Mouse (Mus musculus) frontal cortex, adult 2 months (tissue): Measurements from ENCODE around the gene Grasp. TPM values are rescaled to one million over a fixed set of nuclear protein-coding genes. Genes with fewer than 3 reads are reported as not detected.

Experiments used
- DNase-seq, 2 experiments: peaks; one replicate each; pipeline ENCODE4 v3.0.0; 2022; ENCODE audit warnings: low spot score in 1 of 2; ENCODE audit errors: extremely low spot score in 1 of 2
- polyA plus RNA-seq: library from polyadenylated mRNA; depleted of rRNA; stranded (reverse); fragments of >200 nt; gene quantifications from 2 replicates; pipeline ENCODE4 v1.2.3, GENCODE M21; 2012

The Grasp gene
- polyA plus RNA-seq, 1 experiment: 43.9 TPM

- DNase-seq: no peak
Observed at GRCm38 (mm10) chr15:101193971-101194370, 30.0 kb upstream of the Grasp start.

DNA sequence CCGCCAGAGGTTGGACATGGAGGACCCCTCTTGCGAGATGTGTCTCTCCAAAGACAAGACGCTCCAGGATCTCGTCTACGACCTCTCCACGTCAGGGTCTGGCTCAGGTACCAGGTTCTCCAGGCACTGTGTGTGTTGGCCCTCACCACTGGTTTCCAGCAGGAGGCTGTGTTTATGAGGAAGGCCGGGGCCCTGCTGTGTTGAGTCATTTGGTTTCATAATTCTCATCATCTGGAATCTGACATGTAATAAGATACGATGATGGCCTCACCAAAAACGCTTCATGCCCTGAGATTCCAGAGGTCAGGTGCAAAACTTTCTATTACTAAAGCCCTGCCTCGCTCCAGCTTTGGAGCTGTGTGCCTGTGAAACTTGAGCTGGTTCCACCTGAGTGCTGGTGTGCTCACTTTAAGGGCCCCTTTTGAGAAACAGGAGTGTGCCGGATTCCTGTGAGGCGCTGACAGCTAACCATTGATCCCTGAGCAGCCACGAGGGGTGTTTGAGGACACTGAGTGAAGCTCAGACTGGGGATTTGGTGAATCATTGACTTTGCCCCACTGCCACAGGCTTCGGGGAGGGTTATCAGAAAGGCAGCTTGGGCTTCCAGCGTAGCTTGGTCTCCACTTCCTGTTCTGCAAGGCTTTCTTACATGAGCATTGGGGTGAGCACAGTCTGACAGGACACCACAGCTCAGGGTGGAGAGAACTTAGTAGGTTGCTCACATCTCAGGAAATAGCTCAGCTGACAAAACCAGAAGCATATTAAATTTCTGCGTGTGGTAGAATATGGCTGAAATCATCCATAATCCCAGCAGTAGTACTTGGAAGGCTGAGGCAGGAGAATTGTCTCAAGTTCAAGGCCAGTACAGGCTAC is 28.8 kb upstream of the Grasp start:
- no peak for DNase-seq

DNA sequence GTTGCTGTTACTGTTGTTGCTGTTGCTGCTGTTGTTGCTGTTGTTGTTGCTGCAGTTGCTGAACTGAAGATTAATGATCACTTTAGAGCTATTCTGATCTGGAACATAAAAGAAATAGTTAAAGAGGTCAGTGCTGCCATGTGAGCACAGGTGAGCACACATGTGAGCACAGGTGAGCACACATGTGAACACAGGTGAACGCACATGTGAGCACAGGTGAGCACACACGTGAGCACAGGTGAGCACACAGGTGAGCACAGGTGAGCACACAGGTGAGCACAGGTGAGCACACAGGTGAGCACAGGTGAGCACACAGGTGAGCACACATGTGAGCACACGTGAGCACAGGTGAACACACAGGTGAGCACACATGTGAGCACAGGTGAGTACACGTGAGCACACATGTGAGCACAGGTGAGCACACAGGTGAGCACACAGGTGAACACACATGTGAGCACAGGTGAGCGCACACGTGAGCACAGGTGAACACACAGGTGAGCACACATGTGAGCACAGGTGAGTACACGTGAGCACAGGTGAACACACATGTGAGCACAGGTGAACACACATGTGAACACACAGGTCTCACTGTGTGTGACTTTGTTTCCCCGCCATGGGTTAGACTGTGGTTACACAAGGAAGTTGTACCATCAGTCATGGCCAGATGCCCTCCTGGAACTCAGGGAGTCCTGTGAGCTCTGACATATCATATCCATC is 27.8 kb upstream of the Grasp start:
- no peak for DNase-seq

DNA sequence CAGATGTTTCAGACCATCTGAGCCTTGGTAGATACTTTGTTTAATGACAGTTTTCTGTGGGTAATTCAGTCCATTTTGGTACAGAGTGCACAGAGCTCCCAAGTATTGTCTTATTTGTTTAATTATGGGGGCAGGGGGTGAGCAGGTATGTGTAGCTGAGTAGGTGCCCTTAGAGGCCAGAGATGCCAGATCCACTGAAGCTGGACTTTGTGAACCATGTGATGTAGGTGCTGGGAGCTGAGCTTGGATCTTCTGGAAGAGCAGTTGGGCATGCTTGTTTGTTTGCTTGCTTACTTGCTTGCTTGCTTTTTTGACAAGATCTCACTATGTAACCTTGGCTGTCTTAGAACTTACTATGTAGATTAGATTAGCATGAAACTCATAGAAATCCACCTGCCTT is 27.0 kb upstream of the Grasp start:
- DNase-seq: no peak

- no peak for DNase-seq
Observed at GRCm38 (mm10) chr15:101197497-101198179, 26.4 kb upstream of the Grasp start.

- peak in 1 of 2 experiments; percentile 80 for DNase-seq
Observed at GRCm38 (mm10) chr15:101198218-101198617, 25.8 kb upstream of the Grasp start.

GRCm38 (mm10) chr15:101198850-101199249 is 25.1 kb upstream of the Grasp start:
- DNase-seq: no peak

DNA sequence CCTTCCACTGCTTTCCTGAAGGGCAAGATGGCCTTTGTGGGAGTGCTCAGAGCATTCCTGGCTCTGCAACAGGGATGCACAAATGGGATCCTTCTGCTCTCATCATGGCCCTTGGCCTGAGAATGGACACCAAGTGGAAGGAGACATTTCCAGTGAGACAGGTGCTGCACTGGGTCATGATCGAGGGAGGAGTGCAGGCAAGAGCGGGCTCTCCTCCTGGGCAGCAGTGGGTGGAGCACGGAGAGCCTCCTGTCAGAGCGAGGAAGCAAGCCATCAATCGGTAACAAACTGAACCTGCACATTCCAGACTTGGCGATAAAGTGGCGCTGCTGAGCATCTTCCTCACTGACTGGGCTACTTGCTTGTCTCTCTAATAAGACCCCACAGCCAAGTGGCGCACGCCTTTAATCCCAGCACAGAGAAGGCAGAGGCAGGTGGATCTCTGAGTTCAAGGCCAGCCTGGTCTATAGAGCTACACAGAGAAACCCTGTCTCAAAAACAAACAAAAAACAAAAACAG is 23.2 kb upstream of the Grasp start:
- DNase-seq: no peak

- DNase-seq: no peak
Observed at GRCm38 (mm10) chr15:101201414-101201813, 22.6 kb upstream of the Grasp start.

DNA sequence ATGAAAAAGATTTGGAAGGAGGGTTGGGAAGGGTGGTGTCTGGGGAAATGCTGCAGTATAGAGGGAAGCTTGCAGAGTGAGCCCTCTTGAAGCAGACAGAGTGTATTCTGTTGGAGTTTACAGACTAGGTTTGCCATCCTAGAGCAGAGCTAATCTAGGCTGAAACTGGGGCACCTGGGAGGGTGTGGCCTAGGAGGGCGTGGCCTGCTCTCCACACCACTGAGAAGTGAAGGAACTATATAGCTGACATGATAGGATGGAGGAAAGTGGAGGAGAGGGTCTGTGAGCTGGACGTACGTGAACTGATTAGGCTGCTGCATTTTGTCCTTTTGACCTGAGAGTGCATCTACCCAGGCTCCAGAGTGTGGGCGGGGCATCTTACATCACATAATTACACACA is 20.3 kb upstream of the Grasp start:
- no peak for DNase-seq

GRCm38 (mm10) chr15:101204781-101205180 is 19.2 kb upstream of the Grasp start:
- no peak for DNase-seq

GRCm38 (mm10) chr15:101210228-101210627 is 13.8 kb upstream of the Grasp start:
- peak in 1 of 2 experiments; percentile 81 for DNase-seq

GRCm38 (mm10) chr15:101210998-101211613 is 12.9 kb upstream of the Grasp start:
- no peak for DNase-seq

- no peak for DNase-seq
Observed at GRCm38 (mm10) chr15:101212435-101212834, 11.6 kb upstream of the Grasp start.

- no peak for DNase-seq
Observed at GRCm38 (mm10) chr15:101215136-101215535, 8.9 kb upstream of the Grasp start.

DNA sequence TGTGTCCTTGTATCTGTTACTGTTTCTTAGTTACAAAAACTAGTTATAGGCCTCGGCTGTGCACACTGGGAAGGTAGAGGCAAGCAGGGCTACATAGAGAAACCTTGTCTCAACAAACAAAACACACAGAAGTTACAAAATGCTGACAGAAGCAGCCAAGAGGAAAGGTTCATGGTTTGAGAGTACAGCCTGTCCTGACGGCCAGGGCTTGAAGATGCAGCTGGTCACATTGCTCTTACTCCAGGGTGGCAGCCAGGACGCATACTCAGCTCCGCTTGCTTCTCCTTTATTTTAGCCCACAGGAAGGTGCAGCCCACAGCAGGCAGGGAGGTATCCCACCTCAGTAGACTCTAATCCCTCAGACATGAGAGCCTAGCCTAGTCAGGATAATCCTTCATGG is 8.0 kb upstream of the Grasp start:
- DNase-seq: no peak

DNA sequence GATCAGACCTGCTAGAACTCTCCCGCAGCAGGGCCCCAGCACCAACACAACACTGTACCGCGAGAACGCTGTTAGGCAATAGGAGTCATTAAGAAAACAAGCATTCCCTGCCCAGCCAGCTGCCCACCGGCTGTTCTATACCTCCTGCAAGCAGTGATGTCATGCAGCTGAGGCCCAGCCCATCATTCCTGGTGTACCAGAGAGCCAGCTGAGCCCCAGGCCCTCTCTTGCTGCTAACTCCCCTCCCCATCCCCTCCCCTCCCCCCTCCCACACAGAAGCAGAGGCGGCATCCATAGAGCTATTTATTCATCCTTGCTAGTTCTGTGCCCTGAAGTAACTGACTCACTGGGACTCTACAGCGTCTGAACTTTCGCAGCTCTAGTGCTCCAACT is 3.1 kb upstream of the Grasp start:
- DNase-seq: no peak

GRCm38 (mm10) chr15:101221298-101222104 is 2.5 kb upstream of the Grasp start:
- DNase-seq: peak; percentile 80 to 97

GRCm38 (mm10) chr15:101222897-101223482 is 998 bp upstream of the Grasp start:
- DNase-seq: no peak
